Mouse (Mus musculus) embryo, embryonic 11.5 days (tissue): ENCODE measurements around the gene Vmn2r107.

Experiments used
- DNase-seq: peaks from one replicate; pipeline ENCODE4 v3.0.0-alpha.2; 2012; ENCODE audit warnings: low read depth, low spot score

Vmn2r107 gene

GRCm38 (mm10) chr17:20344942-20345341 is at the start of gene Vmn2r107:
Gene Vmn2r107, plus strand, starts transcription at chr17:20345242.
- DNase-seq: no peak

GRCm38 (mm10) chr17:20305790-20306189 is 39.3 kb upstream of the Vmn2r107 start:
- no peak for DNase-seq

GRCm38 (mm10) chr17:20399105-20399504 is 54.1 kb downstream of the Vmn2r107 start:
- no peak for DNase-seq

- no peak for DNase-seq
Measured at GRCm38 (mm10) chr17:20413846-20414245, 68.8 kb downstream of the Vmn2r107 start, which contains the start of gene Vmn1r224. Gene Vmn1r224, plus strand, starts transcription at chr17:20414146.
